Mouse (Mus musculus): Measurements from ENCODE around the gene Olfr1124. TPM values are rescaled to one million over a fixed set of nuclear protein-coding genes. Genes with fewer than 3 reads are reported as not detected.

Gene Olfr1124
- polyA plus RNA-seq (2015; fragmentation: Illumina TruSeq; extraction: RNeasy Lipid Tissue Mini Kit (QIAGEN cat#74804); ENCODE audit: insufficient read depth, low replicate concordance), result not detected

GRCm38 (mm10) chr2:87429975-87430374 is at the start of gene Olfr1124:
TSS of gene Olfr1124 (plus strand) at chr2:87430275.

GRCm38 (mm10) chr2:87385549-87385948 is 44.5 kb upstream of the Olfr1124 start, which contains the start of gene Olfr1122:
TSS of gene Olfr1122 (plus strand) at chr2:87385849.

GRCm38 (mm10) chr2:87416335-87416734 is 13.7 kb upstream of the Olfr1124 start, which contains the start of gene Olfr1123:
TSS of gene Olfr1123 (plus strand) at chr2:87416635.

DNA sequence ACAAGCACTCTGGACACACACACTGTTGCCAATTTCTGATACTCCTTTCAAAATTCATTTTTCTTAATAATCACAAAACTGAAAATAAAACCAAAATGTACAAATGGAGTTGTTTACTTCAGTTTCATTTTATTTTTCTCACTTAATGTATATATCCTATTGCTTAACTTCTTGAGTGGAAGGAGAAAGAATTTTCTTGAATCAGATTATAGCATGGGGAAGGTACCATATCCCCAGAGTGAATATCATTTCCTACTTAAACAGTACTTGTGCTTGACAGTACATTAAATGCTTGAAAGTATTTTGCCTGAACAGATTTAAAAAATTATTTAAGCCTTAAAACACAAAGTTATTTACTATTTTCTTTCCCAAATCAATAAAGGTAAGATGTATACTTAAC is 23.6 kb downstream of the Olfr1124 start, which contains the start of gene Olfr1126:
TSS of gene Olfr1126 (plus strand) at position 301 of the 400 bp plus-strand sequence.

Other genes starting within 250 kb of the Olfr1124 start
- not detected for gene Olfr1112, start 242.5 kb upstream of the Olfr1124 start, polyA plus RNA-seq (2015; fragmentation: Illumina TruSeq; extraction: RNeasy Lipid Tissue Mini Kit (QIAGEN cat#74804); ENCODE audit: insufficient read depth, low replicate concordance)
- not detected for gene Olfr1113, start 221.3 kb upstream of the Olfr1124 start, polyA plus RNA-seq (2015; fragmentation: Illumina TruSeq; extraction: RNeasy Lipid Tissue Mini Kit (QIAGEN cat#74804); ENCODE audit: insufficient read depth, low replicate concordance)
- not detected for gene Olfr1115, start 182.3 kb upstream of the Olfr1124 start, polyA plus RNA-seq (2015; fragmentation: Illumina TruSeq; extraction: RNeasy Lipid Tissue Mini Kit (QIAGEN cat#74804); ENCODE audit: insufficient read depth, low replicate concordance)
- not detected for gene Olfr1116, start 162.7 kb upstream of the Olfr1124 start, polyA plus RNA-seq (2015; fragmentation: Illumina TruSeq; extraction: RNeasy Lipid Tissue Mini Kit (QIAGEN cat#74804); ENCODE audit: insufficient read depth, low replicate concordance)
- not detected for gene Olfr1118, start 122.7 kb upstream of the Olfr1124 start, polyA plus RNA-seq (2015; fragmentation: Illumina TruSeq; extraction: RNeasy Lipid Tissue Mini Kit (QIAGEN cat#74804); ENCODE audit: insufficient read depth, low replicate concordance)
- gene Olfr1120, start 75.5 kb upstream of the Olfr1124 start, polyA plus RNA-seq (2015; fragmentation: Illumina TruSeq; extraction: RNeasy Lipid Tissue Mini Kit (QIAGEN cat#74804); ENCODE audit: insufficient read depth, low replicate concordance), result not detected
- not detected for gene Olfr1121, start 60.4 kb upstream of the Olfr1124 start, polyA plus RNA-seq (2015; fragmentation: Illumina TruSeq; extraction: RNeasy Lipid Tissue Mini Kit (QIAGEN cat#74804); ENCODE audit: insufficient read depth, low replicate concordance)
- not detected for gene Olfr1122, start 44.4 kb upstream of the Olfr1124 start, polyA plus RNA-seq (2015; fragmentation: Illumina TruSeq; extraction: RNeasy Lipid Tissue Mini Kit (QIAGEN cat#74804); ENCODE audit: insufficient read depth, low replicate concordance)
- gene Olfr1123, start 13.6 kb upstream of the Olfr1124 start, polyA plus RNA-seq (2015; fragmentation: Illumina TruSeq; extraction: RNeasy Lipid Tissue Mini Kit (QIAGEN cat#74804); ENCODE audit: insufficient read depth, low replicate concordance), result not detected
- gene Olfr1126, start 23.7 kb downstream of the Olfr1124 start, polyA plus RNA-seq (2015; fragmentation: Illumina TruSeq; extraction: RNeasy Lipid Tissue Mini Kit (QIAGEN cat#74804); ENCODE audit: insufficient read depth, low replicate concordance), result not detected
- not detected for gene Pramel7, start 66.8 kb downstream of the Olfr1124 start, polyA plus RNA-seq (2015; fragmentation: Illumina TruSeq; extraction: RNeasy Lipid Tissue Mini Kit (QIAGEN cat#74804); ENCODE audit: insufficient read depth, low replicate concordance)
- not detected for gene Pramel6, start 76.3 kb downstream of the Olfr1124 start, polyA plus RNA-seq (2015; fragmentation: Illumina TruSeq; extraction: RNeasy Lipid Tissue Mini Kit (QIAGEN cat#74804); ENCODE audit: insufficient read depth, low replicate concordance)
- not detected for gene Olfr153, start 101.5 kb downstream of the Olfr1124 start, polyA plus RNA-seq (2015; fragmentation: Illumina TruSeq; extraction: RNeasy Lipid Tissue Mini Kit (QIAGEN cat#74804); ENCODE audit: insufficient read depth, low replicate concordance)
- gene Olfr1128, start 115.3 kb downstream of the Olfr1124 start, polyA plus RNA-seq (2015; fragmentation: Illumina TruSeq; extraction: RNeasy Lipid Tissue Mini Kit (QIAGEN cat#74804); ENCODE audit: insufficient read depth, low replicate concordance), result not detected
- gene Olfr1129, start 143.6 kb downstream of the Olfr1124 start, polyA plus RNA-seq (2015; fragmentation: Illumina TruSeq; extraction: RNeasy Lipid Tissue Mini Kit (QIAGEN cat#74804); ENCODE audit: insufficient read depth, low replicate concordance), result not detected
- not detected for gene Olfr1130, start 175.9 kb downstream of the Olfr1124 start, polyA plus RNA-seq (2015; fragmentation: Illumina TruSeq; extraction: RNeasy Lipid Tissue Mini Kit (QIAGEN cat#74804); ENCODE audit: insufficient read depth, low replicate concordance)
- gene Olfr1131, start 196.8 kb downstream of the Olfr1124 start, polyA plus RNA-seq (2015; fragmentation: Illumina TruSeq; extraction: RNeasy Lipid Tissue Mini Kit (QIAGEN cat#74804); ENCODE audit: insufficient read depth, low replicate concordance), result not detected
- not detected for gene Olfr1132, start 207.3 kb downstream of the Olfr1124 start, polyA plus RNA-seq (2015; fragmentation: Illumina TruSeq; extraction: RNeasy Lipid Tissue Mini Kit (QIAGEN cat#74804); ENCODE audit: insufficient read depth, low replicate concordance)
- not detected for gene Olfr1133, start 217.1 kb downstream of the Olfr1124 start, polyA plus RNA-seq (2015; fragmentation: Illumina TruSeq; extraction: RNeasy Lipid Tissue Mini Kit (QIAGEN cat#74804); ENCODE audit: insufficient read depth, low replicate concordance)
- gene Olfr1134, start 228.2 kb downstream of the Olfr1124 start, polyA plus RNA-seq (2015; fragmentation: Illumina TruSeq; extraction: RNeasy Lipid Tissue Mini Kit (QIAGEN cat#74804); ENCODE audit: insufficient read depth, low replicate concordance), result not detected
- gene Olfr1135, start 243.4 kb downstream of the Olfr1124 start, polyA plus RNA-seq (2015; fragmentation: Illumina TruSeq; extraction: RNeasy Lipid Tissue Mini Kit (QIAGEN cat#74804); ENCODE audit: insufficient read depth, low replicate concordance), result not detected